Mouse (Mus musculus): Measurements from ENCODE around the gene Net1.
"Not testable (repeated sequence)": the region's sequence is repeated elsewhere in the genome, so short reads cannot be mapped to it uniquely, and the experiment has no call there.

DNA sequence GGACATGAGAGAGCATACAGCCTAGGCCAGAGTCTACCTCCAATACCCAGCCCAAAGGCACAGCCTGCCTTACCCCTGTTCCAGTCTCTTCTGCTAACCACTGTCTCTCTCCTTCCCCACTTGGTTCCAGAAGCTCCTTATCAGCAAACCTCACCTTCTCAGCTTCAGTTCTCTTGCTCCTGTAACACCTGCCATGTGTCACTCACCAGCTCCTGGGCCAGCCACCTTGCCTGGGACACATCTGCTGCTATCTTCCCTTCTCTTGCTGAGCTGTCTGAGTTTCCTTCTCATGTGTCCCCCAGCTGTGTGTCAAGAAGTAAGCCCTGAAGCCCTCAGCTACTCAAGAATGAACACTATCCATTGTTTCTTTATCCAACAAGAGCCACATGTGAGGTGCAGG is 77.4 kb downstream of the Net1 start:
- not testable (repeated sequence) for TF ChIP-seq GATA1, TAL1 (IDR thresholded peaks at IDR 0.05; ENCODE audit: low read length)
